Mouse (Mus musculus) midbrain, embryonic 14.5 days (tissue): Measurements from ENCODE around the gene Aebp1. TPM values are rescaled to one million over a fixed set of nuclear protein-coding genes. Genes with fewer than 3 reads are reported as not detected.

Source experiments
- ATAC-seq: fragments of 200-750 bp; cut with Nextera tagmentation; 2 replicates; pipeline ENCODE4 v1.8.0; 2017; ENCODE audit warnings: moderate number of reproducible peaks, moderate library complexity; ENCODE audit not compliant: low FRiP score, low TSS enrichment
- DNase-seq: peaks from one replicate; pipeline ENCODE4 v3.0.0-alpha.2; 2015
- H3K27ac ChIP-seq: fragments of 300-500 bp; sonication (generic); replicated peaks from 2 replicates; pipeline ENCODE4 v1.5.1; 2014; ENCODE audit warnings: mild to moderate bottlenecking, low read depth, low read length, moderate library complexity
- H3K27me3 ChIP-seq: fragments of 300-500 bp; sonication (generic); 2 replicates; pipeline ENCODE4 v1.6.1; 2014; ENCODE audit warnings: low read length, control low read depth, mixed read lengths; ENCODE audit not compliant: control insufficient read depth, insufficient read depth
- H3K36me3 ChIP-seq: fragments of 300-500 bp; sonication (generic); 2 replicates; pipeline ENCODE4 v1.6.1; 2014; ENCODE audit warnings: low read length, control low read depth; ENCODE audit not compliant: control insufficient read depth, insufficient read depth
- H3K4me1 ChIP-seq: fragments of 300-500 bp; sonication (generic); 2 replicates; pipeline ENCODE4 v1.6.1; 2014; ENCODE audit warnings: mild to moderate bottlenecking, antibody characterized with exemption, low read length, control low read depth; ENCODE audit not compliant: control insufficient read depth, insufficient read depth
- H3K4me2 ChIP-seq: fragments of 300-500 bp; sonication (generic); 2 replicates; pipeline ENCODE4 v1.6.1; 2014; ENCODE audit warnings: mild to moderate bottlenecking, low read length, moderate library complexity
- H3K4me3 ChIP-seq: fragments of 300-500 bp; sonication (generic); replicated peaks from 2 replicates; pipeline ENCODE4 v1.5.1; 2014; ENCODE audit warnings: low read depth, low read length
- H3K9ac ChIP-seq: fragments of 300-500 bp; sonication (generic); replicated peaks from 2 replicates; pipeline ENCODE4 v1.6.1; 2014; ENCODE audit warnings: mild to moderate bottlenecking, low read length, moderate library complexity
- H3K9me3 ChIP-seq: fragments of 300-500 bp; sonication (generic); 2 replicates; pipeline ENCODE4 v1.6.1; 2016; ENCODE audit warnings: low read length, control low read depth, mixed read lengths; ENCODE audit not compliant: control insufficient read depth
- WGBS: fragments of 180-500 bp; shearing (Covaris S2); extraction: QIAGEN DNeasy Blood & Tissue Kit; methylation state at CpG from one replicate; pipeline ENCODE4 v1.1.7; 2014; 5-methylcytosine and 5-hydroxymethylcytosine counted together
- polyA plus RNA-seq: library from polyadenylated mRNA; unstranded; fragments of >200 nt; fragmentation: Nextera tagmentation; extraction: Ambion mirVana; gene quantifications from 2 replicates; pipeline ENCODE4 v1.2.1, GENCODE M21; 2014

Aebp1 gene
- 0.23 and 8.5 TPM in 2 replicates for polyA plus RNA-seq

GRCm38 (mm10) chr11:5861678-5862393 is at the start of gene Aebp1:
Aebp1 (plus strand) TSS chr11:5861947.
- Histone ChIP-seq H3K9ac (no peak within 1 kb of the TSS; the same call in 1 of the 2 replicates), H3K27me3 (peaks cover 23% of the 10 kb centered on the region; the same call in 1 of the 2 replicates), H3K4me1 (peaks cover 4% of the 10 kb centered on the region; the same call in 1 of the 2 replicates), H3K9me3 (no peaks in the 10 kb centered on the region), H3K4me2 (peak within 1 kb of the TSS; percentile 49), H3K27ac (no peak within 1 kb of the TSS), H3K36me3 (no peaks in the 10 kb centered on the region), H3K4me3 (peak within 1 kb of the TSS; percentile 29)
- DNase-seq (peak; percentile 33), ATAC-seq (no peak)
- 5% methylated on average over 59 of the region's 59 CpGs for WGBS

- WGBS, result 80% methylated on average over 10 of the region's 10 CpGs
- H3K27ac ChIP-seq, result no peak overlapping the region
- H3K4me2 ChIP-seq, result no peak overlapping the region
- no peak overlapping the region for H3K4me3 ChIP-seq
- H3K9ac ChIP-seq, result no peak overlapping the region
- DNase-seq, result no peak
- no peaks in the 10 kb centered on the region for H3K27me3 ChIP-seq
- no peaks in the 10 kb centered on the region for H3K36me3 ChIP-seq
- no peak for ATAC-seq
- no peaks in the 10 kb centered on the region for H3K9me3 ChIP-seq
- no peaks in the 10 kb centered on the region for H3K4me1 ChIP-seq
Measured at GRCm38 (mm10) chr11:5813381-5813780, 48.4 kb upstream of the Aebp1 start.

GRCm38 (mm10) chr11:5819223-5819622 is 42.5 kb upstream of the Aebp1 start:
- no peak overlapping the region for H3K9ac ChIP-seq
- DNase-seq, result no peak
- WGBS, result 76% methylated on average over 2 of the region's 2 CpGs
- no peaks in the 10 kb centered on the region for H3K4me1 ChIP-seq
- no peak overlapping the region for H3K4me2 ChIP-seq
- no peak overlapping the region for H3K4me3 ChIP-seq
- no peak overlapping the region for H3K27ac ChIP-seq
- no peaks in the 10 kb centered on the region for H3K27me3 ChIP-seq
- ATAC-seq, result no peak
- H3K36me3 ChIP-seq, result no peaks in the 10 kb centered on the region
- H3K9me3 ChIP-seq, result no peaks in the 10 kb centered on the region

GRCm38 (mm10) chr11:5825432-5825831 is 36.3 kb upstream of the Aebp1 start:
- Histone ChIP-seq H3K27me3 (no peaks in the 10 kb centered on the region), H3K9me3 (no peaks in the 10 kb centered on the region), H3K4me1 (no peaks in the 10 kb centered on the region), H3K27ac (no peak overlapping the region), H3K4me3 (no peak overlapping the region), H3K4me2 (no peak overlapping the region), H3K9ac (no peak overlapping the region), H3K36me3 (peaks cover 19% of the 10 kb centered on the region)
- DNase-seq (no peak), ATAC-seq (no peak)

GRCm38 (mm10) chr11:5827931-5828330 is 33.8 kb upstream of the Aebp1 start:
- no peak overlapping the region for H3K9ac ChIP-seq
- peaks cover 30% of the 10 kb centered on the region for H3K36me3 ChIP-seq
- ATAC-seq (no peak), DNase-seq (no peak)
- no peaks in the 10 kb centered on the region for H3K9me3 ChIP-seq
- H3K4me1 ChIP-seq, result no peaks in the 10 kb centered on the region
- no peak overlapping the region for H3K4me3 ChIP-seq
- H3K27me3 ChIP-seq, result no peaks in the 10 kb centered on the region
- H3K4me2 ChIP-seq, result no peak overlapping the region
- WGBS, result 90% methylated on average over 5 of the region's 5 CpGs
- no peak overlapping the region for H3K27ac ChIP-seq

GRCm38 (mm10) chr11:5828509-5829191 is 33.1 kb upstream of the Aebp1 start:
- 93% methylated on average over 11 of the region's 11 CpGs for WGBS
- Histone ChIP-seq H3K27ac (no peak overlapping the region), H3K27me3 (no peaks in the 10 kb centered on the region), H3K4me3 (no peak overlapping the region), H3K4me2 (no peak overlapping the region), H3K36me3 (peaks cover 30% of the 10 kb centered on the region), H3K9me3 (no peaks in the 10 kb centered on the region), H3K9ac (no peak overlapping the region), H3K4me1 (no peaks in the 10 kb centered on the region)
- DNase-seq (no peak), ATAC-seq (no peak)

GRCm38 (mm10) chr11:5829327-5829726 is 32.4 kb upstream of the Aebp1 start:
- Histone ChIP-seq H3K9ac (no peak overlapping the region), H3K9me3 (no peaks in the 10 kb centered on the region), H3K4me1 (no peaks in the 10 kb centered on the region), H3K36me3 (peaks cover 30% of the 10 kb centered on the region), H3K4me3 (no peak overlapping the region), H3K4me2 (no peak overlapping the region), H3K27me3 (no peaks in the 10 kb centered on the region), H3K27ac (no peak overlapping the region)
- no peak for ATAC-seq
- 94% methylated on average over 12 of the region's 12 CpGs for WGBS
- DNase-seq, result no peak

- Histone ChIP-seq H3K27ac (no peak overlapping the region), H3K9me3 (no peaks in the 10 kb centered on the region), H3K4me2 (no peak overlapping the region), H3K9ac (no peak overlapping the region), H3K4me3 (no peak overlapping the region), H3K4me1 (peaks cover 8% of the 10 kb centered on the region; the same call in 1 of the 2 replicates), H3K36me3 (peaks cover 19% of the 10 kb centered on the region), H3K27me3 (no peaks in the 10 kb centered on the region)
- ATAC-seq, result no peak
- WGBS, result 91% methylated on average over 9 of the region's 9 CpGs
- DNase-seq, result no peak
Measured at GRCm38 (mm10) chr11:5834506-5834905, 27.2 kb upstream of the Aebp1 start.

GRCm38 (mm10) chr11:5835057-5835456 is 26.7 kb upstream of the Aebp1 start:
- H3K9me3 ChIP-seq, result no peaks in the 10 kb centered on the region
- H3K4me2 ChIP-seq, result no peak overlapping the region
- WGBS, result 96% methylated on average over 7 of the region's 7 CpGs
- no peak for ATAC-seq
- no peak overlapping the region for H3K27ac ChIP-seq
- H3K4me1 ChIP-seq, result peaks cover 8% of the 10 kb centered on the region; the same call in 1 of the 2 replicates
- no peak overlapping the region for H3K9ac ChIP-seq
- H3K36me3 ChIP-seq, result peaks cover 17% of the 10 kb centered on the region
- no peak for DNase-seq
- no peak overlapping the region for H3K4me3 ChIP-seq
- H3K27me3 ChIP-seq, result no peaks in the 10 kb centered on the region
